Mouse (Mus musculus) heart, postnatal 0 days (tissue): ENCODE measurements at regions not wholly inside any gene's neighbourhood (a gene's known extent, or its start where the extent isn't known, plus 50 kb on each side); places are given as distances from the start of the nearest gene placed in this dataset.

ENCODE experiments used
- CTCF ChIP-seq: IDR thresholded peaks from 2 replicates; pipeline ENCODE4 v1.5.1; 2016; ENCODE audit warnings: antibody characterized with exemption, control low read depth, low read depth
- EP300 ChIP-seq: IDR thresholded peaks from 2 replicates; pipeline ENCODE4 v1.6.1; 2016; ENCODE audit warnings: antibody characterized with exemption, low read depth

GRCm38 (mm10) chr8:68958701-68959100 lies 250.1 kb upstream of the Zfp930 start:
- TF ChIP-seq CTCF = no peak
- no peak for TF ChIP-seq EP300
